Mouse (Mus musculus) stomach, embryonic 15.5 days (tissue): ENCODE results near the gene Lrrc39. TPM values are rescaled to one million over a fixed set of nuclear protein-coding genes. Genes with fewer than 3 reads are reported as not detected.
"Not testable (repeated sequence)": the region's sequence is repeated elsewhere in the genome, so short reads cannot be mapped to it uniquely, and the experiment has no call there.

Experiments
- ATAC-seq: fragments of 200-750 bp; cut with Nextera tagmentation; 2 replicates; pipeline ENCODE4 v1.8.0; 2017; ENCODE audit warnings: low read depth, moderate number of reproducible peaks, moderate TSS enrichment; ENCODE audit not compliant: insufficient read depth, low FRiP score
- H3K27ac ChIP-seq: fragments of 300-500 bp; sonication (generic); 2 replicates; pipeline ENCODE4 v1.5.1; 2015; ENCODE audit warnings: mild to moderate bottlenecking, inconsistent platforms
- H3K27me3 ChIP-seq: fragments of 300-500 bp; sonication (generic); replicated peaks from 2 replicates; pipeline ENCODE4 v1.6.1; 2015; ENCODE audit warnings: inconsistent platforms
- H3K36me3 ChIP-seq: fragments of 300-500 bp; sonication (generic); 2 replicates; pipeline ENCODE4 v1.6.1; 2015; ENCODE audit warnings: inconsistent platforms
- H3K4me1 ChIP-seq: fragments of 300-500 bp; sonication (generic); 2 replicates; pipeline ENCODE4 v1.6.1; 2015; ENCODE audit warnings: inconsistent platforms
- H3K4me2 ChIP-seq: fragments of 300-500 bp; sonication (generic); 2 replicates; pipeline ENCODE4 v1.6.1; 2015; ENCODE audit warnings: mild to moderate bottlenecking, inconsistent platforms
- H3K4me3 ChIP-seq: fragments of 300-500 bp; sonication (generic); replicated peaks from 2 replicates; pipeline ENCODE4 v1.5.1; 2015; ENCODE audit warnings: inconsistent platforms
- H3K9ac ChIP-seq: fragments of 300-500 bp; sonication (generic); 2 replicates; pipeline ENCODE4 v1.6.1; 2015; ENCODE audit warnings: inconsistent platforms
- H3K9me3 ChIP-seq: fragments of 300-500 bp; sonication (generic); 2 replicates; pipeline ENCODE4 v1.6.1; 2016; ENCODE audit warnings: inconsistent platforms
- WGBS: fragments of 180-500 bp; shearing (Covaris S2); methylation state at CpG from one replicate; pipeline ENCODE4 v1.1.7; 2015; 5-methylcytosine and 5-hydroxymethylcytosine counted together
- polyA plus RNA-seq: library from polyadenylated mRNA; unstranded; fragments of >200 nt; fragmentation: Nextera tagmentation; extraction: Ambion mirVana; gene quantifications from 2 replicates; pipeline ENCODE4 v1.2.1, GENCODE M21; 2015

Gene Lrrc39
- polyA plus RNA-seq, result 1.5 and 2.2 TPM in 2 replicates

GRCm38 (mm10) chr3:116562408-116563094 lies at the start of gene Lrrc39:
Gene Lrrc39 (plus strand): TSS chr3:116562973.
- WGBS, result 42% methylated on average over 7 of the region's 7 CpGs
- H3K4me3 ChIP-seq, result no peak within 1 kb of the TSS; the same call in 1 of the 2 replicates
- H3K4me2 ChIP-seq, result peak within 1 kb of the TSS; percentile 14
- H3K27ac ChIP-seq, result 0 out of 2 replicates have a peak within 1 kb of the TSS, but pooled peaks have one; percentile 13
- H3K36me3 ChIP-seq, result no peaks in the 10 kb centered on the region
- no peaks in the 10 kb centered on the region for H3K4me1 ChIP-seq
- peak; percentile 97 for ATAC-seq
- H3K9me3 ChIP-seq, result no peaks in the 10 kb centered on the region
- no peaks in the 10 kb centered on the region for H3K27me3 ChIP-seq
- no peak within 1 kb of the TSS for H3K9ac ChIP-seq

- H3K4me1 ChIP-seq, result no peaks in the 10 kb centered on the region
- H3K9me3 ChIP-seq, result no peaks in the 10 kb centered on the region
- 0 out of 2 replicates have a peak, but pooled peaks cover 5% of the 10 kb centered on the region for H3K36me3 ChIP-seq
- H3K4me2 ChIP-seq, result no peak overlapping the region
- 70% methylated on average over 12 of the region's 12 CpGs for WGBS
- no peak for ATAC-seq
- H3K27ac ChIP-seq, result no peak overlapping the region; the same call in 1 of the 2 replicates
- H3K9ac ChIP-seq, result no peak overlapping the region
- no peaks in the 10 kb centered on the region for H3K27me3 ChIP-seq
- no peak overlapping the region for H3K4me3 ChIP-seq
Measured at GRCm38 (mm10) chr3:116520141-116520761, 42.5 kb upstream of the Lrrc39 start.

GRCm38 (mm10) chr3:116529741-116530140 lies 33.0 kb upstream of the Lrrc39 start:
- Histone ChIP-seq H3K27ac (no peak overlapping the region), H3K4me2 (no peak overlapping the region), H3K27me3 (no peaks in the 10 kb centered on the region), H3K9ac (no peak overlapping the region), H3K9me3 (no peaks in the 10 kb centered on the region), H3K36me3 (peaks cover 12% of the 10 kb centered on the region; the same call in 1 of the 2 replicates), H3K4me1 (no peaks in the 10 kb centered on the region; the same call in 1 of the 2 replicates), H3K4me3 (no peak overlapping the region)
- WGBS, result 41% methylated on average over 5 of the region's 5 CpGs
- peak; percentile 47; the same call in 1 of the 2 replicates for ATAC-seq

- no peaks in the 10 kb centered on the region for H3K27me3 ChIP-seq
- no peak overlapping the region for H3K4me3 ChIP-seq
- no peaks in the 10 kb centered on the region for H3K9me3 ChIP-seq
- no peak overlapping the region for H3K27ac ChIP-seq
- 69% methylated on average over 4 of the region's 4 CpGs for WGBS
- H3K4me2 ChIP-seq, result no peak overlapping the region
- H3K36me3 ChIP-seq, result peaks cover 14% of the 10 kb centered on the region
- no peak; the same call in 1 of the 2 replicates for ATAC-seq
- no peaks in the 10 kb centered on the region; the same call in 1 of the 2 replicates for H3K4me1 ChIP-seq
- H3K9ac ChIP-seq, result no peak overlapping the region
Measured at GRCm38 (mm10) chr3:116530826-116531225, 31.9 kb upstream of the Lrrc39 start.

GRCm38 (mm10) chr3:116536428-116537199 lies 26.2 kb upstream of the Lrrc39 start:
- peak; percentile 78 for ATAC-seq

GRCm38 (mm10) chr3:116537200-116537573 lies 25.6 kb upstream of the Lrrc39 start:
- Histone ChIP-seq H3K4me2 (no peak overlapping the region), H3K36me3 (peaks cover 22% of the 10 kb centered on the region), H3K4me1 (no peaks in the 10 kb centered on the region), H3K9ac (no peak overlapping the region), H3K9me3 (no peaks in the 10 kb centered on the region), H3K27ac (no peak overlapping the region), H3K27me3 (no peaks in the 10 kb centered on the region), H3K4me3 (no peak overlapping the region)
- 63% methylated on average over 6 of the region's 6 CpGs for WGBS
- no peak for ATAC-seq

More at GRCm38 (mm10) chr3:116536428-116537199, 26.2 kb upstream of the Lrrc39 start:
- Histone ChIP-seq H3K9me3 (no peaks in the 10 kb centered on the region), H3K27ac (peak overlapping the region; percentile 51; the same call in 1 of the 2 replicates), H3K9ac (no peak overlapping the region), H3K4me1 (no peaks in the 10 kb centered on the region), H3K4me3 (no peak overlapping the region), H3K36me3 (peaks cover 21% of the 10 kb centered on the region), H3K4me2 (no peak overlapping the region), H3K27me3 (no peaks in the 10 kb centered on the region)
- 39% methylated on average over 16 of the region's 16 CpGs for WGBS

- peaks cover 20% of the 10 kb centered on the region for H3K36me3 ChIP-seq
Measured at GRCm38 (mm10) chr3:116542070-116542469, 20.7 kb upstream of the Lrrc39 start.

GRCm38 (mm10) chr3:116542532-116542931 lies 20.2 kb upstream of the Lrrc39 start:
- H3K4me2 ChIP-seq, result no peak overlapping the region
- no peak overlapping the region for H3K27ac ChIP-seq
- H3K36me3 ChIP-seq, result peaks cover 20% of the 10 kb centered on the region
- ATAC-seq, result no peak
- no peaks in the 10 kb centered on the region for H3K4me1 ChIP-seq
- H3K27me3 ChIP-seq, result no peaks in the 10 kb centered on the region
- no peaks in the 10 kb centered on the region for H3K9me3 ChIP-seq
- 73% methylated on average over 3 of the region's 3 CpGs for WGBS
- no peak overlapping the region for H3K4me3 ChIP-seq
- H3K9ac ChIP-seq, result no peak overlapping the region

More at GRCm38 (mm10) chr3:116542070-116542469, 20.7 kb upstream of the Lrrc39 start:
- Histone ChIP-seq H3K4me1 (no peaks in the 10 kb centered on the region), H3K4me2 (no peak overlapping the region), H3K27me3 (no peaks in the 10 kb centered on the region), H3K9me3 (no peaks in the 10 kb centered on the region), H3K27ac (no peak overlapping the region), H3K4me3 (no peak overlapping the region), H3K9ac (no peak overlapping the region)
- 77% methylated on average over 2 of the region's 2 CpGs for WGBS
- ATAC-seq, result no peak

GRCm38 (mm10) chr3:116547430-116547829 lies 15.3 kb upstream of the Lrrc39 start:
- peaks cover 17% of the 10 kb centered on the region; the same call in 1 of the 2 replicates for H3K36me3 ChIP-seq
- no peaks in the 10 kb centered on the region for H3K9me3 ChIP-seq
- 78% methylated on average over 5 of the region's 5 CpGs for WGBS
- H3K4me2 ChIP-seq, result no peak overlapping the region
- H3K4me3 ChIP-seq, result no peak overlapping the region
- no peak overlapping the region for H3K9ac ChIP-seq
- H3K27me3 ChIP-seq, result no peaks in the 10 kb centered on the region
- H3K27ac ChIP-seq, result no peak overlapping the region
- H3K4me1 ChIP-seq, result no peaks in the 10 kb centered on the region
- no peak for ATAC-seq

- Histone ChIP-seq H3K4me3 (no peak overlapping the region), H3K36me3 (peaks cover 9% of the 10 kb centered on the region; the same call in 1 of the 2 replicates), H3K9me3 (no peaks in the 10 kb centered on the region), H3K27me3 (no peaks in the 10 kb centered on the region), H3K9ac (no peak overlapping the region), H3K4me2 (no peak overlapping the region), H3K27ac (no peak overlapping the region), H3K4me1 (no peaks in the 10 kb centered on the region)
- ATAC-seq, result no peak
- 89% methylated on average over 5 of the region's 5 CpGs for WGBS
Measured at GRCm38 (mm10) chr3:116551362-116551761, 11.4 kb upstream of the Lrrc39 start.

- H3K9ac ChIP-seq, H3K36me3 ChIP-seq, H3K4me2 ChIP-seq, H3K9me3 ChIP-seq, ATAC-seq, H3K27ac ChIP-seq, H3K4me3 ChIP-seq, H3K27me3 ChIP-seq, H3K4me1 ChIP-seq: not testable (repeated sequence)
- WGBS, result 91% methylated on average over 14 of the region's 14 CpGs
Measured at GRCm38 (mm10) chr3:116561315-116561714, 1.5 kb upstream of the Lrrc39 start.
